Mouse (Mus musculus) limb, embryonic 13.5 days (tissue): ENCODE results near the gene Arl14. TPM values are rescaled to one million over a fixed set of nuclear protein-coding genes. Genes with fewer than 3 reads are reported as not detected.

ENCODE experiments used
- ATAC-seq: fragments of 200-750 bp; cut with Nextera tagmentation; 2 replicates; pipeline ENCODE4 v1.8.0; 2017; ENCODE audit warnings: low read depth, moderate number of reproducible peaks, moderate TSS enrichment; ENCODE audit not compliant: low FRiP score
- H3K27ac ChIP-seq: fragments of 300-500 bp; sonication (generic); 2 replicates; pipeline ENCODE4 v1.5.1; 2015; ENCODE audit warnings: inconsistent platforms, mild to moderate bottlenecking, moderate library complexity
- H3K27me3 ChIP-seq: fragments of 300-500 bp; sonication (generic); 2 replicates; pipeline ENCODE4 v1.6.1; 2015; ENCODE audit warnings: mild to moderate bottlenecking, inconsistent platforms
- H3K36me3 ChIP-seq: fragments of 300-500 bp; sonication (generic); 2 replicates; pipeline ENCODE4 v1.6.1; 2015; ENCODE audit warnings: inconsistent platforms, mild to moderate bottlenecking, moderate library complexity
- H3K4me1 ChIP-seq: fragments of 300-500 bp; sonication (generic); 2 replicates; pipeline ENCODE4 v1.6.1; 2015; ENCODE audit warnings: inconsistent platforms
- H3K4me2 ChIP-seq: fragments of 300-500 bp; sonication (generic); replicated peaks from 2 replicates; pipeline ENCODE4 v1.6.1; 2015; ENCODE audit warnings: inconsistent platforms, mild to moderate bottlenecking, moderate library complexity
- H3K4me3 ChIP-seq: fragments of 300-500 bp; sonication (generic); 2 replicates; pipeline ENCODE4 v1.5.1; 2015; ENCODE audit warnings: moderate library complexity, mild to moderate bottlenecking, inconsistent platforms
- H3K9ac ChIP-seq: fragments of 300-500 bp; sonication (generic); 2 replicates; pipeline ENCODE4 v1.6.1; 2015; ENCODE audit warnings: mild to moderate bottlenecking, inconsistent platforms
- H3K9me3 ChIP-seq: fragments of 300-500 bp; sonication (generic); 2 replicates; pipeline ENCODE4 v1.6.1; 2016; ENCODE audit warnings: inconsistent platforms
- WGBS: fragments of 180-500 bp; shearing (Covaris S2); methylation state at CpG from one replicate; pipeline ENCODE4 v1.1.7; 2015; 5-methylcytosine and 5-hydroxymethylcytosine counted together
- polyA plus RNA-seq: library from polyadenylated mRNA; unstranded; fragments of >200 nt; fragmentation: Nextera tagmentation; extraction: Ambion mirVana; gene quantifications from 2 replicates; pipeline ENCODE4 v1.2.1, GENCODE M21; 2015

Arl14 gene
- not detected in 2 replicates for polyA plus RNA-seq

GRCm38 (mm10) chr3:69221806-69222501 is at the start of gene Arl14:
Gene Arl14 (plus strand): TSS chr3:69222419.
- H3K4me3 ChIP-seq = no peak within 1 kb of the TSS
- H3K9me3 ChIP-seq = no peaks in the 10 kb centered on the region
- H3K4me1 ChIP-seq = no peaks in the 10 kb centered on the region
- H3K9ac ChIP-seq = no peak within 1 kb of the TSS
- no peak within 1 kb of the TSS for H3K27ac ChIP-seq
- no peaks in the 10 kb centered on the region for H3K36me3 ChIP-seq
- no peak within 1 kb of the TSS for H3K4me2 ChIP-seq
- 74% methylated on average over 8 of the region's 8 CpGs for WGBS
- no peaks in the 10 kb centered on the region for H3K27me3 ChIP-seq
- no peak for ATAC-seq

- no peak overlapping the region for H3K4me3 ChIP-seq
- H3K4me1 ChIP-seq = no peaks in the 10 kb centered on the region
- no peak overlapping the region for H3K9ac ChIP-seq
- H3K27me3 ChIP-seq = no peaks in the 10 kb centered on the region
- no peak overlapping the region for H3K27ac ChIP-seq
- H3K4me2 ChIP-seq = no peak overlapping the region
- H3K9me3 ChIP-seq = no peaks in the 10 kb centered on the region
- no peaks in the 10 kb centered on the region for H3K36me3 ChIP-seq
- 43% methylated on average over 1 of the region's 1 CpGs for WGBS
- ATAC-seq = no peak
These were observed 47.0 kb upstream of the Arl14 start for GRCm38 (mm10) chr3:69175229-69175628.

GRCm38 (mm10) chr3:69177168-69177797 is 44.9 kb upstream of the Arl14 start:
- Histone ChIP-seq H3K27me3 (no peaks in the 10 kb centered on the region), H3K27ac (no peak overlapping the region), H3K4me3 (no peak overlapping the region), H3K9ac (no peak overlapping the region), H3K4me1 (no peaks in the 10 kb centered on the region), H3K9me3 (no peaks in the 10 kb centered on the region), H3K36me3 (no peaks in the 10 kb centered on the region), H3K4me2 (no peak overlapping the region)
- WGBS = 82% methylated on average over 15 of the region's 15 CpGs
- ATAC-seq = no peak

- H3K4me3 ChIP-seq = no peak overlapping the region
- H3K4me2 ChIP-seq = no peak overlapping the region
- H3K36me3 ChIP-seq = no peaks in the 10 kb centered on the region
- no peaks in the 10 kb centered on the region for H3K4me1 ChIP-seq
- no peaks in the 10 kb centered on the region for H3K9me3 ChIP-seq
- no peak for ATAC-seq
- H3K27ac ChIP-seq = no peak overlapping the region
- no peak overlapping the region for H3K9ac ChIP-seq
- H3K27me3 ChIP-seq = no peaks in the 10 kb centered on the region
These were observed 44.3 kb upstream of the Arl14 start for GRCm38 (mm10) chr3:69177914-69178313.

GRCm38 (mm10) chr3:69178365-69179004 is 43.7 kb upstream of the Arl14 start:
- no peak overlapping the region for H3K4me2 ChIP-seq
- H3K36me3 ChIP-seq = no peaks in the 10 kb centered on the region
- H3K9ac ChIP-seq = no peak overlapping the region
- H3K27me3 ChIP-seq = no peaks in the 10 kb centered on the region
- H3K4me1 ChIP-seq = no peaks in the 10 kb centered on the region
- no peak overlapping the region for H3K27ac ChIP-seq
- WGBS = 82% methylated on average over 14 of the region's 14 CpGs
- H3K9me3 ChIP-seq = no peaks in the 10 kb centered on the region
- no peak overlapping the region for H3K4me3 ChIP-seq
- ATAC-seq = no peak

GRCm38 (mm10) chr3:69181531-69181930 is 40.7 kb upstream of the Arl14 start:
- no peak overlapping the region for H3K27ac ChIP-seq
- H3K9ac ChIP-seq = no peak overlapping the region
- ATAC-seq = no peak
- WGBS = 89% methylated on average over 8 of the region's 8 CpGs
- H3K4me2 ChIP-seq = no peak overlapping the region
- H3K36me3 ChIP-seq = no peaks in the 10 kb centered on the region
- H3K4me3 ChIP-seq = no peak overlapping the region
- no peaks in the 10 kb centered on the region for H3K9me3 ChIP-seq
- no peaks in the 10 kb centered on the region for H3K27me3 ChIP-seq
- no peaks in the 10 kb centered on the region for H3K4me1 ChIP-seq

GRCm38 (mm10) chr3:69182225-69182624 is 40.0 kb upstream of the Arl14 start:
- no peaks in the 10 kb centered on the region for H3K4me1 ChIP-seq
- ATAC-seq = no peak
- H3K36me3 ChIP-seq = no peaks in the 10 kb centered on the region
- H3K4me3 ChIP-seq = no peak overlapping the region
- no peak overlapping the region for H3K27ac ChIP-seq
- H3K27me3 ChIP-seq = no peaks in the 10 kb centered on the region
- H3K9ac ChIP-seq = no peak overlapping the region
- no peak overlapping the region for H3K4me2 ChIP-seq
- H3K9me3 ChIP-seq = no peaks in the 10 kb centered on the region

- no peak for ATAC-seq
- H3K9me3 ChIP-seq = no peaks in the 10 kb centered on the region
- H3K4me3 ChIP-seq = no peak overlapping the region
- H3K27me3 ChIP-seq = no peaks in the 10 kb centered on the region
- WGBS = 85% methylated on average over 7 of the region's 7 CpGs
- no peak overlapping the region for H3K9ac ChIP-seq
- no peak overlapping the region for H3K4me2 ChIP-seq
- no peak overlapping the region for H3K27ac ChIP-seq
- H3K36me3 ChIP-seq = no peaks in the 10 kb centered on the region
- H3K4me1 ChIP-seq = no peaks in the 10 kb centered on the region
These were observed 37.0 kb upstream of the Arl14 start for GRCm38 (mm10) chr3:69185244-69185643.

GRCm38 (mm10) chr3:69186031-69186430 is 36.2 kb upstream of the Arl14 start:
- Histone ChIP-seq H3K9ac (no peak overlapping the region), H3K4me1 (no peaks in the 10 kb centered on the region), H3K36me3 (no peaks in the 10 kb centered on the region), H3K27ac (no peak overlapping the region), H3K27me3 (no peaks in the 10 kb centered on the region), H3K4me2 (no peak overlapping the region), H3K9me3 (no peaks in the 10 kb centered on the region), H3K4me3 (no peak overlapping the region)
- 73% methylated on average over 4 of the region's 4 CpGs for WGBS
- ATAC-seq = no peak

- no peak overlapping the region for H3K27ac ChIP-seq
- no peaks in the 10 kb centered on the region for H3K36me3 ChIP-seq
- H3K9ac ChIP-seq = no peak overlapping the region
- no peaks in the 10 kb centered on the region for H3K27me3 ChIP-seq
- H3K4me2 ChIP-seq = no peak overlapping the region
- no peak overlapping the region for H3K4me3 ChIP-seq
- no peaks in the 10 kb centered on the region for H3K4me1 ChIP-seq
- no peak for ATAC-seq
- WGBS = 86% methylated on average over 16 of the region's 16 CpGs
- no peaks in the 10 kb centered on the region for H3K9me3 ChIP-seq
These were observed 35.6 kb upstream of the Arl14 start for GRCm38 (mm10) chr3:69186643-69187042.

GRCm38 (mm10) chr3:69192995-69193394 is 29.2 kb upstream of the Arl14 start:
- no peak overlapping the region for H3K4me3 ChIP-seq
- ATAC-seq = no peak
- H3K36me3 ChIP-seq = no peaks in the 10 kb centered on the region
- H3K9ac ChIP-seq = no peak overlapping the region
- no peak overlapping the region for H3K4me2 ChIP-seq
- no peaks in the 10 kb centered on the region for H3K9me3 ChIP-seq
- 90% methylated on average over 3 of the region's 3 CpGs for WGBS
- no peaks in the 10 kb centered on the region for H3K27me3 ChIP-seq
- H3K27ac ChIP-seq = no peak overlapping the region
- peaks cover 6% of the 10 kb centered on the region for H3K4me1 ChIP-seq

- H3K27ac ChIP-seq = no peak overlapping the region
- no peak overlapping the region for H3K9ac ChIP-seq
- peaks cover 17% of the 10 kb centered on the region for H3K4me1 ChIP-seq
- no peaks in the 10 kb centered on the region for H3K9me3 ChIP-seq
- no peak overlapping the region for H3K4me3 ChIP-seq
- H3K36me3 ChIP-seq = no peaks in the 10 kb centered on the region
- no peak overlapping the region for H3K4me2 ChIP-seq
- WGBS = 20% methylated on average over 9 of the region's 9 CpGs
- ATAC-seq = no peak
- H3K27me3 ChIP-seq = no peaks in the 10 kb centered on the region
These were observed 27.7 kb upstream of the Arl14 start for GRCm38 (mm10) chr3:69194496-69194895.
